Mouse (Mus musculus) left cerebral cortex, postnatal 36 days (tissue): Measurements from ENCODE around the gene Smim4. TPM values are rescaled to one million over a fixed set of nuclear protein-coding genes. Genes with fewer than 3 reads are reported as not detected.

ENCODE experiments used
- DNase-seq, 2 experiments: peaks; one replicate each; pipeline ENCODE4 v3.0.0; 2021 to 2022; ENCODE audit warnings: low spot score in 2 of 2, mixed read lengths in 1 of 2
- intact Hi-C: fragments of 180-260 bp; cut with DNase I; formaldehyde crosslinking; loops from one replicate; pipeline ENCODE4 v1.15.1; 2025
- total RNA-seq, 2 experiments: library from RNA; stranded (reverse); gene quantifications; 2 replicates each; pipeline ENCODE4 v1.2.3; 2021

Smim4 gene
- total RNA-seq, 2 experiments from 2014 or later: 24.6 to 32.9 TPM

DNA sequence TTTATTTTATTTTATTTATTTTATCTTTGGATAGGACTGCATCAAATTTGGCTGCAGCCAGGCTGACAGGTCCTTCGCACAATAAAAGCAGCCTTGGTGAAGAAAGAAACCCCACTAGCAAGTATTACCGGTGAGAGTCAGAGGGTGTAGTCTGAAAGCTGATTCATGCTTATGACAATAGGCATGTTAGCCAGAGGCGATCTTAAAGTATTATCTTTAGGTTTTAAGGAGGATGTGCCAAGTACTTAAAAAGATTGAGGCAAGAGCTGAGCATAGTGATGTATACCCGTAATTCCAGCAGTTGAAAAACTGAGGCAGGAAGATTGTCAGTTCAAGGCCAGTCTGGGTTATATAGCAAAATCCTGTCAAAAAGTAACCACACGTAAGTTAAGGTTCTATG, 83.5 kb downstream of the Smim4 start:
- intact Hi-C loops: no loop called here
- no peak for DNase-seq

Other genes with a start within 250 kb of the Smim4 start
- 1 to 10 TPM; 3.0 to 4.5 TPM for gene Mustn1, start 249.8 kb downstream of the Smim4 start, total RNA-seq
- not detected for gene Itih4, start 242.5 kb downstream of the Smim4 start, total RNA-seq
- gene Itih3, start 205.2 kb downstream of the Smim4 start, total RNA-seq: 10 to 100 TPM; 19.5 to 24.1 TPM
- gene Itih1, start 185.7 kb downstream of the Smim4 start, total RNA-seq: not detected
- gene Nek4, start 177.6 kb downstream of the Smim4 start, total RNA-seq: 10 to 100 TPM; 17.0 to 19.8 TPM
- gene Glt8d1, start 127.6 kb downstream of the Smim4 start, total RNA-seq: 10 to 100 TPM; 27.9 to 43.2 TPM
- 100 to 1,000 TPM; 151 to 164 TPM for gene Spcs1, start 127.3 kb downstream of the Smim4 start, total RNA-seq
- gene Pbrm1, start 109.8 kb downstream of the Smim4 start, total RNA-seq: 10 to 100 TPM; 50.1 to 57.6 TPM
- gene Gnl3, start 109.8 kb downstream of the Smim4 start, total RNA-seq: 10 to 100 TPM; 41.8 to 53.9 TPM
- 1 to 10 TPM; 2.8 to 4.6 TPM for gene Nt5dc2, start 2.1 kb upstream of the Smim4 start, total RNA-seq
- 10 to 100 TPM; 22.5 to 23.5 TPM for gene Stab1, start 39.7 kb upstream of the Smim4 start, total RNA-seq
- 100 to 1,000 TPM in 1 of 2 experiments, 10 to 100 TPM in 1; 41.9 to 150 TPM for gene Tnnc1, start 79.4 kb upstream of the Smim4 start, total RNA-seq
- 100 to 1,000 TPM; 373 to 412 TPM for gene Nisch, start 88.0 kb upstream of the Smim4 start, total RNA-seq
- 1 to 10 TPM; 4.4 to 5.8 TPM for gene Sema3g, start 88.9 kb upstream of the Smim4 start, total RNA-seq
- gene Phf7, start 122.4 kb upstream of the Smim4 start, total RNA-seq: 1 to 10 TPM; 4.4 to 4.6 TPM
- gene Bap1, start 122.5 kb upstream of the Smim4 start, total RNA-seq: 100 to 1,000 TPM; 144 to 148 TPM
- 1 to 10 TPM; 4.7 to 4.9 TPM for gene Dnah1, start 194.9 kb upstream of the Smim4 start, total RNA-seq
- 10 to 100 TPM; 31.0 to 39.9 TPM for gene Capn7, start 207.7 kb upstream of the Smim4 start, total RNA-seq